Mouse (Mus musculus): ENCODE results near the gene Sirt7.

Sirt7 gene

GRCm38 (mm10) chr11:120571754-120572416 lies 53.2 kb downstream of the Sirt7 start:
- peak; percentile 30 to 47 for DNase-seq (ENCODE audit: low spot score in 2 of 2)

GRCm38 (mm10) chr11:120571122-120571521 lies 53.9 kb downstream of the Sirt7 start:
- no peak for DNase-seq (ENCODE audit: low spot score in 2 of 2)
